24 mouse cellular contexts compared by ENCODE assay signal in genomic region chr8:122099711-122100220, GRCm38 (mm10).
A peak's percentile ranks its signal among the peaks of the same experiment; 100 is the strongest.
DNase-seq lines count a peak whose midpoint lies in the region; ATAC-seq and TF ChIP-seq lines count a peak whose summit lies in the region.
"Had no signal": no experiment of that assay in that cellular context is flagged by ENCODE, and none has a peak within 500 bp of the region (broad histone marks: within the 10 kb centered on the region; RNA-seq: fewer than 3 reads in every experiment).

No protein-coding gene starts in this region.

- no peak overlapping the region for H3K4me2 ChIP-seq in heart, embryonic 13.5 days
- H3K4me2 ChIP-seq in lung, embryonic 14.5 days, result no peak overlapping the region
- no peak overlapping the region for H3K4me2 ChIP-seq in embryonic facial prominence, embryonic 15.5 days (replicated peaks)
- H3K4me2 ChIP-seq: embryonic facial prominence, embryonic 12.5 days; hindbrain, embryonic 15.5 days; liver, embryonic 12.5 days; lung, embryonic 15.5 days had no signal

- H3K4me3 ChIP-seq in heart, embryonic 13.5 days, result no peak overlapping the region
- H3K4me3 ChIP-seq in heart, embryonic 10.5 days, result no peak overlapping the region
- no peak overlapping the region for H3K4me3 ChIP-seq in lung, embryonic 14.5 days (ENCODE audit: low read depth, low read length)
- H3K4me3 ChIP-seq in embryonic facial prominence, embryonic 15.5 days (replicated peaks), result no peak overlapping the region
- H3K4me3 ChIP-seq: embryonic facial prominence, embryonic 12.5 days; forebrain, embryonic 10.5 days; heart, adult 2 months; hindbrain, embryonic 15.5 days; left cerebral cortex, adult 2 months; liver, embryonic 12.5 days; lung, embryonic 15.5 days had no signal

- H3K36me3 ChIP-seq in heart, embryonic 13.5 days, result no peaks in the 10 kb centered on the region
- no peaks in the 10 kb centered on the region for H3K36me3 ChIP-seq in heart, embryonic 10.5 days
- no peaks in the 10 kb centered on the region for H3K36me3 ChIP-seq in lung, embryonic 14.5 days (ENCODE audit: insufficient read depth)
- no peaks in the 10 kb centered on the region for H3K36me3 ChIP-seq in embryonic facial prominence, embryonic 15.5 days
- H3K36me3 ChIP-seq: embryonic facial prominence, embryonic 12.5 days; forebrain, embryonic 10.5 days; G1E; hindbrain, embryonic 15.5 days; liver, embryonic 12.5 days; lung, embryonic 15.5 days had no signal

- WGBS in heart, embryonic 13.5 days, result 59% methylated on average over 7 of the region's 7 CpGs
- WGBS in heart, embryonic 10.5 days, result 76% methylated on average over 7 of the region's 7 CpGs
- WGBS in lung, embryonic 14.5 days, result 32% methylated on average over 7 of the region's 7 CpGs
- WGBS in embryonic facial prominence, embryonic 15.5 days, result 49% methylated on average over 7 of the region's 7 CpGs

- DNase-seq in heart, embryonic 10.5 days (ENCODE audit: low spot score), result no peak
- DNase-seq in lung, embryonic 14.5 days, result peak; percentile 74
- no peak for DNase-seq in lung, postnatal 36 days
- DNase-seq in NIH3T3 (ENCODE audit: low read depth), result peak; percentile 51
- DNase-seq in frontal cortex, adult 2 months (ENCODE audit: extremely low spot score in 1 of 2, low spot score in 1 of 2), result no peak
- no peak for DNase-seq in layer of hippocampus, adult 11-12 months (ENCODE audit: low spot score)
- DNase-seq: adrenal gland, adult 2 months; B cell, adult 2 months; cerebellum, adult 11-12 months; cerebellum, postnatal 14 days; heart, adult 2 months; kidney, adult 8-10 months; left cerebral cortex, postnatal 4 days; midbrain, embryonic 14.5 days; thymus, postnatal 14 days had no signal

- H3K9ac ChIP-seq in heart, embryonic 13.5 days, result no peak overlapping the region
- no peak overlapping the region for H3K9ac ChIP-seq in lung, embryonic 14.5 days
- H3K9ac ChIP-seq in embryonic facial prominence, embryonic 15.5 days, result no peak overlapping the region
- H3K9ac ChIP-seq: embryonic facial prominence, embryonic 12.5 days; hindbrain, embryonic 15.5 days; liver, embryonic 12.5 days; lung, embryonic 15.5 days had no signal

- no peak for TF ChIP-seq CTCF in lung, embryonic 14.5 days (IDR thresholded peaks at IDR 0.05; ENCODE audit: low read depth)

- H3K9me3 ChIP-seq in heart, embryonic 13.5 days, result no peaks in the 10 kb centered on the region
- no peaks in the 10 kb centered on the region for H3K9me3 ChIP-seq in heart, embryonic 10.5 days
- no peaks in the 10 kb centered on the region for H3K9me3 ChIP-seq in lung, embryonic 14.5 days (ENCODE audit: low read depth, low read length)
- H3K9me3 ChIP-seq in embryonic facial prominence, embryonic 15.5 days (replicated peaks), result no peaks in the 10 kb centered on the region
- H3K9me3 ChIP-seq: embryonic facial prominence, embryonic 12.5 days; forebrain, embryonic 10.5 days; G1E; hindbrain, embryonic 15.5 days; liver, embryonic 12.5 days; lung, embryonic 15.5 days had no signal

- 0 out of 2 replicates have a peak, but pooled peaks cover 3% of the 10 kb centered on the region for H3K27me3 ChIP-seq in heart, embryonic 13.5 days (replicated peaks)
- H3K27me3 ChIP-seq in heart, embryonic 10.5 days (ENCODE audit: insufficient read depth, poor library complexity, severe bottlenecking), result 0 out of 2 replicates have a peak, but pooled peaks cover 4% of the 10 kb centered on the region
- no peaks in the 10 kb centered on the region for H3K27me3 ChIP-seq in lung, embryonic 14.5 days (ENCODE audit: insufficient read depth, low read length)
- no peaks in the 10 kb centered on the region for H3K27me3 ChIP-seq in embryonic facial prominence, embryonic 15.5 days
- H3K27me3 ChIP-seq: embryonic facial prominence, embryonic 12.5 days; hindbrain, embryonic 15.5 days had no signal

- peaks cover 39% of the 10 kb centered on the region for H3K4me1 ChIP-seq in heart, embryonic 13.5 days
- H3K4me1 ChIP-seq in heart, embryonic 10.5 days, result peaks cover 33% of the 10 kb centered on the region
- peaks cover 18% of the 10 kb centered on the region for H3K4me1 ChIP-seq in lung, embryonic 14.5 days (ENCODE audit: insufficient read depth)
- peaks cover 43% of the 10 kb centered on the region for H3K4me1 ChIP-seq in embryonic facial prominence, embryonic 15.5 days
- H3K4me1 ChIP-seq: liver, embryonic 12.5 days had no signal

- ATAC-seq in heart, embryonic 13.5 days (ENCODE audit: extremely low read depth, insufficient number of reproducible peaks, low FRiP score, low TSS enrichment), result no peak
- ATAC-seq in lung, embryonic 14.5 days (ENCODE audit: insufficient read depth), result no peak
- ATAC-seq in embryonic facial prominence, embryonic 15.5 days (ENCODE audit: insufficient number of reproducible peaks, low FRiP score, low TSS enrichment, low read depth), result no peak
- ATAC-seq: liver, embryonic 12.5 days had no signal

- H3K27ac ChIP-seq in heart, embryonic 13.5 days (replicated peaks), result 0 out of 2 replicates have a peak overlapping the region, but pooled peaks have one; percentile 26
- no peak overlapping the region for H3K27ac ChIP-seq in heart, embryonic 10.5 days
- H3K27ac ChIP-seq in lung, embryonic 14.5 days (ENCODE audit: low read depth), result 0 out of 2 replicates have a peak overlapping the region, but pooled peaks have one; percentile 5
- H3K27ac ChIP-seq in embryonic facial prominence, embryonic 15.5 days (replicated peaks), result peak overlapping the region; percentile 82
- H3K27ac ChIP-seq: embryonic facial prominence, embryonic 12.5 days; forebrain, embryonic 10.5 days; heart, adult 2 months; hindbrain, embryonic 15.5 days; left cerebral cortex, adult 2 months; liver, embryonic 12.5 days; lung, embryonic 15.5 days had no signal

Comparison
In these comparisons a context has a peak if more than half of its experiments do, and no peak if none do; other contexts are left out.
1. DNase-seq: peak in lung, embryonic 14.5 days (single experiment) and NIH3T3 (single experiment); none in heart, embryonic 10.5 days (single experiment), lung, postnatal 36 days (single experiment), frontal cortex, adult 2 months (0 of 2) and layer of hippocampus, adult 11-12 months (single experiment).